Mouse (Mus musculus): ENCODE results near the gene Sae1. TPM values are rescaled to one million over a fixed set of nuclear protein-coding genes. Genes with fewer than 3 reads are reported as not detected.

Gene Sae1
- total RNA-seq (2014; rRNA removed) = 15.8 and 16.1 TPM in 2 replicates
- 11.5 and 25.8 TPM in 2 replicates for polyA plus RNA-seq (2012; rRNA removed)

GRCm38 (mm10) chr7:16387160-16388041 is at the start of gene Sae1:
Gene Sae1 (minus strand): TSS chr7:16387806.
- peaks cover 6% of the 10 kb centered on the region; the same call in 1 of the 2 replicates for H3K4me1 ChIP-seq (ENCODE audit: control insufficient read depth, insufficient read depth, low read length)
- under 1% methylated on average over 58 of the region's 58 CpGs for WGBS
- peak within 1 kb of the TSS; percentile 77 for H3K4me3 ChIP-seq (ENCODE audit: insufficient read depth, low read depth, low read length)
- no peaks in the 10 kb centered on the region for H3K36me3 ChIP-seq (ENCODE audit: control insufficient read depth, insufficient read depth, low read length)
- peak; percentile 88 for DNase-seq (ENCODE audit: extremely low read depth, low read depth, low spot score)
- no peaks in the 10 kb centered on the region for H3K27me3 ChIP-seq (ENCODE audit: control insufficient read depth, insufficient read depth, low read length)
- peaks cover 9% of the 10 kb centered on the region; the same call in 1 of the 2 replicates for H3K79me2 ChIP-seq (ENCODE audit: control insufficient read depth, insufficient read depth, low read length)
- H3K9ac ChIP-seq (ENCODE audit: low read depth, low read length) = peak within 1 kb of the TSS; percentile 92
- TF ChIP-seq CTCF (IDR thresholded peaks at IDR 0.05; ENCODE audit: low read depth, low read length) (no peak), POLR2A (IDR thresholded peaks at IDR 0.05; ENCODE audit: extremely low read depth, insufficient read depth, low read length) (0 out of 2 replicates have a peak, but pooled peaks have one; percentile 37)
- H3K27ac ChIP-seq (replicated peaks; ENCODE audit: insufficient read depth, low read depth, low read length) = no peak within 1 kb of the TSS; the same call in 1 of the 2 replicates

- Histone ChIP-seq H3K4me1 (ENCODE audit: control insufficient read depth, insufficient read depth, low read length) (no peaks in the 10 kb centered on the region), H3K9ac (ENCODE audit: low read depth, low read length) (no peak overlapping the region), H3K4me3 (ENCODE audit: insufficient read depth, low read depth, low read length) (no peak overlapping the region), H3K27me3 (ENCODE audit: control insufficient read depth, insufficient read depth, low read length) (no peaks in the 10 kb centered on the region), H3K36me3 (ENCODE audit: control insufficient read depth, insufficient read depth, low read length) (peaks cover 8% of the 10 kb centered on the region; the same call in 1 of the 2 replicates), H3K79me2 (ENCODE audit: control insufficient read depth, insufficient read depth, low read length) (no peaks in the 10 kb centered on the region), H3K27ac (replicated peaks; ENCODE audit: insufficient read depth, low read depth, low read length) (no peak overlapping the region)
- no peak for TF ChIP-seq CTCF (IDR thresholded peaks at IDR 0.05; ENCODE audit: low read depth, low read length)
- TF ChIP-seq POLR2A (IDR thresholded peaks at IDR 0.05; ENCODE audit: extremely low read depth, insufficient read depth, low read length) = no peak
- DNase-seq (ENCODE audit: extremely low read depth, low read depth, low spot score) = no peak
- WGBS = 93% methylated on average over 9 of the region's 9 CpGs
Observed at GRCm38 (mm10) chr7:16435088-16435487, 47.5 kb upstream of the Sae1 start.

GRCm38 (mm10) chr7:16433352-16433971 is 45.9 kb upstream of the Sae1 start:
- Histone ChIP-seq H3K27me3 (ENCODE audit: control insufficient read depth, insufficient read depth, low read length) (no peaks in the 10 kb centered on the region), H3K79me2 (ENCODE audit: control insufficient read depth, insufficient read depth, low read length) (no peaks in the 10 kb centered on the region), H3K27ac (replicated peaks; ENCODE audit: insufficient read depth, low read depth, low read length) (no peak overlapping the region), H3K36me3 (ENCODE audit: control insufficient read depth, insufficient read depth, low read length) (peaks cover 22% of the 10 kb centered on the region), H3K9ac (ENCODE audit: low read depth, low read length) (no peak overlapping the region), H3K4me3 (ENCODE audit: insufficient read depth, low read depth, low read length) (no peak overlapping the region), H3K4me1 (ENCODE audit: control insufficient read depth, insufficient read depth, low read length) (no peaks in the 10 kb centered on the region)
- no peak for DNase-seq (ENCODE audit: extremely low read depth, low read depth, low spot score)
- 86% methylated on average over 3 of the region's 3 CpGs for WGBS
- TF ChIP-seq POLR2A (IDR thresholded peaks at IDR 0.05; ENCODE audit: extremely low read depth, insufficient read depth, low read length) = no peak
- TF ChIP-seq CTCF (IDR thresholded peaks at IDR 0.05; ENCODE audit: low read depth, low read length) = no peak

- H3K27ac ChIP-seq (replicated peaks; ENCODE audit: insufficient read depth, low read depth, low read length) = no peak overlapping the region
- peaks cover 73% of the 10 kb centered on the region for H3K36me3 ChIP-seq (ENCODE audit: control insufficient read depth, insufficient read depth, low read length)
- no peak for TF ChIP-seq POLR2A (IDR thresholded peaks at IDR 0.05; ENCODE audit: extremely low read depth, insufficient read depth, low read length)
- TF ChIP-seq CTCF (IDR thresholded peaks at IDR 0.05; ENCODE audit: low read depth, low read length) = peak; percentile 92
- no peaks in the 10 kb centered on the region; the same call in 1 of the 2 replicates for H3K79me2 ChIP-seq (ENCODE audit: control insufficient read depth, insufficient read depth, low read length)
- peaks cover 5% of the 10 kb centered on the region; the same call in 1 of the 2 replicates for H3K4me1 ChIP-seq (ENCODE audit: control insufficient read depth, insufficient read depth, low read length)
- no peak overlapping the region for H3K9ac ChIP-seq (ENCODE audit: low read depth, low read length)
- H3K27me3 ChIP-seq (ENCODE audit: control insufficient read depth, insufficient read depth, low read length) = no peaks in the 10 kb centered on the region
- H3K4me3 ChIP-seq (ENCODE audit: insufficient read depth, low read depth, low read length) = no peak overlapping the region
- WGBS = 55% methylated on average over 4 of the region's 4 CpGs
- peak; percentile 63 for DNase-seq (ENCODE audit: extremely low read depth, low read depth, low spot score)
Observed at GRCm38 (mm10) chr7:16426129-16426729, 38.6 kb upstream of the Sae1 start.

GRCm38 (mm10) chr7:16425721-16426120 is 38.1 kb upstream of the Sae1 start:
- Histone ChIP-seq H3K4me3 (ENCODE audit: insufficient read depth, low read depth, low read length) (no peak overlapping the region), H3K4me1 (ENCODE audit: control insufficient read depth, insufficient read depth, low read length) (peaks cover 8% of the 10 kb centered on the region), H3K27me3 (ENCODE audit: control insufficient read depth, insufficient read depth, low read length) (no peaks in the 10 kb centered on the region), H3K36me3 (ENCODE audit: control insufficient read depth, insufficient read depth, low read length) (peaks cover 76% of the 10 kb centered on the region), H3K9ac (ENCODE audit: low read depth, low read length) (no peak overlapping the region), H3K27ac (replicated peaks; ENCODE audit: insufficient read depth, low read depth, low read length) (no peak overlapping the region), H3K79me2 (ENCODE audit: control insufficient read depth, insufficient read depth, low read length) (peaks cover 3% of the 10 kb centered on the region; the same call in 1 of the 2 replicates)
- TF ChIP-seq POLR2A (IDR thresholded peaks at IDR 0.05; ENCODE audit: extremely low read depth, insufficient read depth, low read length) = no peak
- TF ChIP-seq CTCF (IDR thresholded peaks at IDR 0.05; ENCODE audit: low read depth, low read length) = no peak
- 67% methylated on average over 10 of the region's 10 CpGs for WGBS
- no peak for DNase-seq (ENCODE audit: extremely low read depth, low read depth, low spot score)
